Mouse (Mus musculus): ENCODE results near the gene Wbp4.

DNA sequence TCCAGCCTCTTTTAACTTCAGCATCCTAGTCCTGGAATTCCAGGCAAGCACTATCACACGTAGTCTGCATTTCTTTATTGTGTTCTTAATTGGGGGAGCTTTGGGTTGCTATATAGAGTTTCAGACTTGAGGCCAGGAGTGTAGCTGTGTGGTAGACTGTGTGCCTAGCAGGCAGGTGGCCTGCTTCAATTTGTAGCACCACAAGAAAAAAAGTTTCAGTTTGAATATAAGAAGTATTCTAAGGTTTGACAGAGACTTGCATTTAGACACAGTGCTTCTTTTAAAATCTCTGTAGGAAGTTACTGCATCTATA is 38.3 kb upstream of the Wbp4 start:
- TF ChIP-seq POLR2A (IDR thresholded peaks at IDR 0.05; ENCODE audit: borderline replicate concordance, insufficient read depth, low read length) (no peak), CTCF (IDR thresholded peaks at IDR 0.05; ENCODE audit: borderline replicate concordance, insufficient read depth, low read depth, low read length) (no peak)
